Mouse (Mus musculus) ES-E14 (cell line): ENCODE results near the gene Trp53bp1.

ENCODE experiments used
- CHD2 ChIP-seq: IDR thresholded peaks from 2 replicates; pipeline ENCODE4 v1.6.1; 2014; ENCODE audit warnings: mild to moderate bottlenecking, low read depth, low read length, inconsistent platforms
- HCFC1 ChIP-seq: IDR thresholded peaks from 2 replicates; pipeline ENCODE4 v1.6.1; 2012; ENCODE audit warnings: low read length, inconsistent platforms, borderline replicate concordance; ENCODE audit not compliant: insufficient read depth
- MAFK ChIP-seq: IDR thresholded peaks from 2 replicates; pipeline ENCODE4 v1.6.1; 2014; ENCODE audit warnings: mild to moderate bottlenecking, low read depth, low read length, inconsistent platforms; ENCODE audit not compliant: insufficient read depth
- ZC3H11A ChIP-seq: IDR thresholded peaks from 2 replicates; pipeline ENCODE4 v1.6.1; 2012; ENCODE audit warnings: low read depth, mild to moderate bottlenecking, inconsistent platforms, low read length, borderline replicate concordance
- ZNF384 ChIP-seq: IDR thresholded peaks from 2 replicates; pipeline ENCODE4 v1.6.1; 2012; ENCODE audit warnings: low read depth, low read length, inconsistent platforms

DNA sequence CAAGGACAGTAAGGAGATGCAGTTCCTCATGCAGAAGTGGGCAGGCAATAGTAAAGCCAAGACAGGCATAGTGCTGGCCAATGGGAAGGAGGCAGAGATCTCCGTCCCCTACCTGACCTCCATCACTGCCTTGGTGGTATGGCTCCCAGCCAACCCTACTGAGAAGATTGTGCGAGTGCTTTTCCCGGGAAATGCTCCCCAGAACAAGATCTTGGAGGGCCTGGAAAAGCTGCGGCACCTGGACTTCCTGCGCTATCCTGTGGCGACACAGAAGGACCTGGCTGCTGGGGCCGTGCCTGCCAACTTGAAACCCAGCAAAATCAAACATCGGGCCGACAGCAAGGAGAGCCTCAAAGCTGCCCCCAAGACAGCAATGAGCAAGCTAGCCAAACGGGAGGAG is 28.8 kb upstream of the Trp53bp1 start:
- TF ChIP-seq HCFC1 (no peak), ZNF384 (no peak), CHD2 (no peak), MAFK (no peak), ZC3H11A (no peak)
